Mouse (Mus musculus): ENCODE results near the gene Mecom.

Mecom gene

GRCm38 (mm10) chr3:30514051-30514754, 33.6 kb downstream of the Mecom start:
- DNase-seq (ENCODE audit: low read depth, low spot score): peak; percentile 57

GRCm38 (mm10) chr3:30513314-30513997, 34.4 kb downstream of the Mecom start:
- DNase-seq (ENCODE audit: low read depth, low spot score): no peak

- no peak for DNase-seq (ENCODE audit: low read depth, low spot score)
Measured at GRCm38 (mm10) chr3:30512459-30513030, 35.3 kb downstream of the Mecom start.

GRCm38 (mm10) chr3:30511796-30512195, 36.0 kb downstream of the Mecom start:
- no peak for DNase-seq (ENCODE audit: low read depth, low spot score)

- DNase-seq (ENCODE audit: low read depth, low spot score): no peak
Measured at GRCm38 (mm10) chr3:30511062-30511640, 36.7 kb downstream of the Mecom start.

GRCm38 (mm10) chr3:30510646-30511045, 37.2 kb downstream of the Mecom start:
- DNase-seq (ENCODE audit: low read depth, low spot score): no peak

- peak; percentile 52 for DNase-seq (ENCODE audit: low read depth, low spot score)
Measured at GRCm38 (mm10) chr3:30510105-30510504, 37.7 kb downstream of the Mecom start.

GRCm38 (mm10) chr3:30508930-30509910, 38.6 kb downstream of the Mecom start:
- peak; percentile 81 for DNase-seq (ENCODE audit: low read depth, low spot score)

- peak; percentile 89 for DNase-seq (ENCODE audit: low read depth, low spot score)
Measured at GRCm38 (mm10) chr3:30508296-30508929, 39.4 kb downstream of the Mecom start.

GRCm38 (mm10) chr3:30507576-30508295, 40.1 kb downstream of the Mecom start:
- peak; percentile 67 for DNase-seq (ENCODE audit: low read depth, low spot score)

GRCm38 (mm10) chr3:30507028-30507575, 40.7 kb downstream of the Mecom start:
- DNase-seq (ENCODE audit: low read depth, low spot score): peak; percentile 54

- no peak for DNase-seq (ENCODE audit: low read depth, low spot score)
Measured at GRCm38 (mm10) chr3:30506329-30507027, 41.3 kb downstream of the Mecom start.

GRCm38 (mm10) chr3:30505741-30506251, 42.0 kb downstream of the Mecom start:
- peak; percentile 21 for DNase-seq (ENCODE audit: low read depth, low spot score)

GRCm38 (mm10) chr3:30504561-30504960, 43.2 kb downstream of the Mecom start:
- DNase-seq (ENCODE audit: low read depth, low spot score): no peak

GRCm38 (mm10) chr3:30503821-30504220, 44.0 kb downstream of the Mecom start:
- DNase-seq (ENCODE audit: low read depth, low spot score): no peak

GRCm38 (mm10) chr3:30498202-30498828, 49.5 kb downstream of the Mecom start:
- DNase-seq (ENCODE audit: low read depth, low spot score): no peak

GRCm38 (mm10) chr3:30494371-30494770, 53.4 kb downstream of the Mecom start:
- DNase-seq (ENCODE audit: low read depth, low spot score): no peak

- no peak for DNase-seq (ENCODE audit: low read depth, low spot score)
Measured at GRCm38 (mm10) chr3:30488808-30489207, 59.0 kb downstream of the Mecom start.
